Mouse (Mus musculus) liver, postnatal 0 days (tissue): ENCODE measurements around the gene Vps25.

Experiments used
- CTCF ChIP-seq: sonication (generic); IDR thresholded peaks from 2 replicates; pipeline ENCODE4 v1.5.1; 2016; ENCODE audit warnings: antibody characterized with exemption, low read depth
- EP300 ChIP-seq: IDR thresholded peaks from 2 replicates; pipeline ENCODE4 v1.6.1; 2016; ENCODE audit warnings: antibody characterized with exemption, low read depth, mild to moderate bottlenecking

- no peak for TF ChIP-seq CTCF
- no peak for TF ChIP-seq EP300
These were observed 16.1 kb downstream of the Vps25 start for GRCm38 (mm10) chr11:101269577-101270116.
